Mouse (Mus musculus): Measurements from ENCODE around the gene Vmn1r17.
"Not testable (repeated sequence)": the region's sequence is repeated elsewhere in the genome, so short reads cannot be mapped to it uniquely, and the experiment has no call there.

The Vmn1r17 gene

DNA sequence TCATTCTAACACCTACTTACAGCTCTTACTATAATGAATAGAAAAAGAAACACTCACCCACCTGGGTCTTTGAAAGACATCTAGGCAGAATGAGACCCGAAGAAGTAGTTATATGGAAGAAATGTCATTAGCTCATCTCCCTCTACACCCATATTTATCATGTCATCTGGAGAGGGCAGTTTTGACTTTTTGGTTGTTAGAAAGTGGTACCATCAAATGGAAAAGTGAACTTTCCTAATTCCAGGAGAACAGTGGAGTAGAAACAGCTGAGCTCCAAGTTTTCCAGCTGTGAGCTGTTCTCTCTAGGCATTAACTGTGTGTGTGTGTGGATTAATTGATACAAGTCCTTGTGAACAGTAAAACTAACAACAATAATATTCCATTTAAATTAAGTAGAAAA is at the start of gene Vmn1r17:
Gene Vmn1r17 (minus strand): TSS at position 101 of the 400 bp plus-strand sequence.
- Histone ChIP-seq H3K36me3 (ENCODE audit: insufficient read depth, low read length) (no peaks in the 10 kb centered on the region), H3K9me3 (ENCODE audit: low read length) (no peaks in the 10 kb centered on the region), H3K4me3 (replicated peaks; ENCODE audit: low read length) (no peak within 1 kb of the TSS), H3K4me1 (replicated peaks; ENCODE audit: low read depth, low read length) (no peaks in the 10 kb centered on the region), H3K27me3 (ENCODE audit: insufficient read depth, low read length) (no peaks in the 10 kb centered on the region)
- no peak for TF ChIP-seq POU5F1 (IDR thresholded peaks at IDR 0.05; ENCODE audit: borderline replicate concordance, low read length)
- no peak for TF ChIP-seq NANOG (IDR thresholded peaks at IDR 0.05; ENCODE audit: borderline replicate concordance, low read length)
- no peak for TF ChIP-seq CTCF (conservative IDR thresholded peaks at IDR 0.05; ENCODE audit: low read length)

- H3K27me3 ChIP-seq (ENCODE audit: insufficient read depth, low read length); H3K4me1 ChIP-seq (replicated peaks; ENCODE audit: low read depth, low read length); H3K36me3 ChIP-seq (ENCODE audit: insufficient read depth, low read length); H3K4me3 ChIP-seq (replicated peaks; ENCODE audit: low read length): not testable (repeated sequence)
- peaks cover 10% of the 10 kb centered on the region; the same call in 1 of the 2 replicates for H3K9me3 ChIP-seq (ENCODE audit: low read length)
Observed at GRCm38 (mm10) chr6:57403480-57403879, 40.0 kb upstream of the Vmn1r17 start, which contains the start of gene Vmn1r19. Gene Vmn1r19 (plus strand): TSS chr6:57403780.

DNA sequence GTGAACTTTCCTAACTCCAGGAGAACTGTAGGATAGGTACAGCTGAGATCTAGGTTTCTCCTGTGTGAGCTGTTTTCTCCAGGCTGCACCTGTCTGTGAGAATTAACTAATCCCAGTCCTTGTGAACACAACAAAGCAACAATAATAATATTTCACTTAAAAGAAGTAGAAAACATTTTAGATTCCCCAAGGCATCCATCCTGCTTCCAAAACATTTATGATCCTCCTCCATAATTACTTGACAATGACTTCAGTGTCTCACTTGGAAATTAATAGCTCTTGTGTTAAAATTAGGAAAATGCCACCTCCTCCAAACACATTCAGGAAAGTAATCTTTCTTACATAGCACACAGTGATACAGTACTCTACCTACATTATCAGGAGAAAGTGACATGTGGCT is 32.2 kb upstream of the Vmn1r17 start, which contains the start of gene Vmn1r18:
Gene Vmn1r18 (minus strand): TSS at position 101 of the 400 bp plus-strand sequence.
- H3K9me3 ChIP-seq (ENCODE audit: low read length) = peaks cover 7% of the 10 kb centered on the region
- H3K27me3 ChIP-seq (ENCODE audit: insufficient read depth, low read length) = no peaks in the 10 kb centered on the region
- H3K36me3 ChIP-seq (ENCODE audit: insufficient read depth, low read length) = no peaks in the 10 kb centered on the region
- no peak for TF ChIP-seq POU5F1 (IDR thresholded peaks at IDR 0.05; ENCODE audit: borderline replicate concordance, low read length)
- TF ChIP-seq CTCF (conservative IDR thresholded peaks at IDR 0.05; ENCODE audit: low read length) = no peak
- TF ChIP-seq NANOG (IDR thresholded peaks at IDR 0.05; ENCODE audit: borderline replicate concordance, low read length) = no peak
- H3K4me3 ChIP-seq (replicated peaks; ENCODE audit: low read length) = no peak within 1 kb of the TSS
- no peaks in the 10 kb centered on the region for H3K4me1 ChIP-seq (replicated peaks; ENCODE audit: low read depth, low read length)

DNA sequence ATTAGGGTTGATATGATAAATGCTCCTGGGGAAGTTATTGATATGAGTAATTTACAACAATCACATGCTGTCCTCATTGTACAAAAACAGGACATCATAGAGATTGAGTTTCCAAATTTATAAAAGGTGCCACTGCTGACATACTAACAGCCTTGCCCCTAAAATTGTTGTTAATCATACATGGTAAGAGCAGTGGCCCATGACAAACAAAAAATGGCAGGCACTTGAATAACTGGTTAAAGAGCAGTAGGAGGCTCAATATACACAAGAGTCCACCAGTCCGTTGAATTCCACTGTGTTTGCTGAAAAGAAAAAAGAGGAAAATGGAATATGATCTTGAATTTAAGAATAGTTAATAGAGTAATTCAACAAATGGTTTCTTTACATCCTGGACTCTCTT is 4.0 kb upstream of the Vmn1r17 start:
- Histone ChIP-seq H3K27me3 (ENCODE audit: insufficient read depth, low read length) (no peaks in the 10 kb centered on the region), H3K9me3 (ENCODE audit: low read length) (no peaks in the 10 kb centered on the region)

DNA sequence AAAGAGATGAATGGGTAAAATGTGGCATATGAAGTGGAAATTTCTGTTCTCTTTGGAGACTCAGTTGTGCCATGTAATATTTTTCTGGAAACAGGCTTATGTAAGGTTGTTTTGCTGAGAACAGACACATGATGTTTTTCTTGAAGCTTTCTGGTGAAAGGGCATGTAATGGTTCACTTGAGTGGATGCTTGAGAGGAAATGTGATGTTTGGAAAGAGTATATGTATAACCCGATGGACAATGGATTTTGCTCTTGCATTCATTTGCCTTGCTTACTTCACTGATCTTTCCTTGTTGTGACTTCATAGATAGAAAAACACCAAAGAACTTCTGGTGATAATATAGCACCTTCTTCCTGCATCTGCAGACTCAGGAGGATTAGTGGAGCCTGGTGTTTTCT is 2.3 kb upstream of the Vmn1r17 start:
- not testable (repeated sequence) for H3K4me1 ChIP-seq (replicated peaks; ENCODE audit: low read depth, low read length); H3K27me3 ChIP-seq (ENCODE audit: insufficient read depth, low read length); H3K36me3 ChIP-seq (ENCODE audit: insufficient read depth, low read length); H3K4me3 ChIP-seq (replicated peaks; ENCODE audit: low read length); H3K9me3 ChIP-seq (ENCODE audit: low read length)

More for the DNA sequence above, 4.0 kb upstream of the Vmn1r17 start:
- Histone ChIP-seq H3K4me1 (replicated peaks; ENCODE audit: low read depth, low read length) (no peaks in the 10 kb centered on the region), H3K4me3 (replicated peaks; ENCODE audit: low read length) (no peak overlapping the region), H3K36me3 (ENCODE audit: insufficient read depth, low read length) (no peaks in the 10 kb centered on the region)
- TF ChIP-seq CTCF (conservative IDR thresholded peaks at IDR 0.05; ENCODE audit: low read length) = no peak
- no peak for TF ChIP-seq POU5F1 (IDR thresholded peaks at IDR 0.05; ENCODE audit: borderline replicate concordance, low read length)
- no peak for TF ChIP-seq NANOG (IDR thresholded peaks at IDR 0.05; ENCODE audit: borderline replicate concordance, low read length)

- Histone ChIP-seq H3K4me3 (replicated peaks; ENCODE audit: low read length) (no peak overlapping the region), H3K9me3 (ENCODE audit: low read length) (peaks cover 13% of the 10 kb centered on the region), H3K27me3 (ENCODE audit: insufficient read depth, low read length) (no peaks in the 10 kb centered on the region), H3K4me1 (replicated peaks; ENCODE audit: low read depth, low read length) (no peaks in the 10 kb centered on the region), H3K36me3 (ENCODE audit: insufficient read depth, low read length) (no peaks in the 10 kb centered on the region)
- TF ChIP-seq CTCF (conservative IDR thresholded peaks at IDR 0.05; ENCODE audit: low read length) = no peak
- no peak for TF ChIP-seq NANOG (IDR thresholded peaks at IDR 0.05; ENCODE audit: borderline replicate concordance, low read length)
- no peak for TF ChIP-seq POU5F1 (IDR thresholded peaks at IDR 0.05; ENCODE audit: borderline replicate concordance, low read length)
Observed at GRCm38 (mm10) chr6:57356864-57357263, 6.7 kb downstream of the Vmn1r17 start.

DNA sequence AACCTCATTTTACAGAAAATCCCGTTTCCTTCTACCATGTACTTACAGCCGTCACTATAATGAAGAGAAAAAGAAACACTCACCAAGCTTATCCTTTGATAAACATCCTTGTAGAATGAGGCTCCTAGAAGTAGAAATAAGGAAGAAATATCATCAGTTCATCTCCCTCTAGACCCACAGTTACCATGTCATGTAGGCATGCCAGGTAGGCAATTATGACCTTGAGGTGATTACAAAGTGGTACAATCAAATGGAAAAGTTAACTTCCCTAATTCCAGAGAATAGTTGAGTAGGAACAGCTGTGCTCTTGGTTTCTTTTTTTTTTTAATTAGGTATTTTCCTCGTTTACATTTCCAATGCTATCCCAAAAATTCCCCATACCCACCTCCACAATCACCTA is 34.1 kb downstream of the Vmn1r17 start, which contains the start of gene Vmn1r16:
Gene Vmn1r16 (minus strand): TSS at position 101 of the 400 bp plus-strand sequence.
- peaks cover 19% of the 10 kb centered on the region for H3K9me3 ChIP-seq (ENCODE audit: low read length)
- no peaks in the 10 kb centered on the region for H3K36me3 ChIP-seq (ENCODE audit: insufficient read depth, low read length)
- H3K27me3 ChIP-seq (ENCODE audit: insufficient read depth, low read length) = no peaks in the 10 kb centered on the region

DNA sequence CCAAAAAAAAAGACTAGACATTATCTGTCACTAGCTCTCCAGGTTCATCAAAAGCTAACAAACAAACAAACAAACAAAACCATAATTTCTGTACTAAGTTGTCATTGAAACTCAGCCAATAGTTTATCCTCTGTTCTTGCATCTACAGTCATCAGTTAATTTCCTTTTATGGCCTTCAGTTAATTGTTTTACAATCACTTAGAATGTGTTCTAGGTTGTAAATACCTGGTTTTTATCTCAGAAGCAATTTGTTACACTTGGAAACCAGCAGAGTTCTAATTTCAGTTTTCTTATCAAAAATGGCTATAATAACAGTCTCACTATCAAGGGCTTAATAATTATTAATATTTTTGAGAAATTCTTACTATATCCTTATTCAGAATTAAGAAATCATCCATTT is 37.4 kb downstream of the Vmn1r17 start:
- Histone ChIP-seq H3K36me3 (ENCODE audit: insufficient read depth, low read length) (no peaks in the 10 kb centered on the region), H3K4me3 (replicated peaks; ENCODE audit: low read length) (no peak overlapping the region), H3K27me3 (ENCODE audit: insufficient read depth, low read length) (no peaks in the 10 kb centered on the region), H3K9me3 (ENCODE audit: low read length) (no peaks in the 10 kb centered on the region), H3K4me1 (replicated peaks; ENCODE audit: low read depth, low read length) (no peaks in the 10 kb centered on the region)
- TF ChIP-seq NANOG (IDR thresholded peaks at IDR 0.05; ENCODE audit: borderline replicate concordance, low read length) (no peak), POU5F1 (IDR thresholded peaks at IDR 0.05; ENCODE audit: borderline replicate concordance, low read length) (no peak), CTCF (conservative IDR thresholded peaks at IDR 0.05; ENCODE audit: low read length) (no peak)

More for the DNA sequence above, 34.1 kb downstream of the Vmn1r17 start, which contains the start of gene Vmn1r16:
- Histone ChIP-seq H3K4me3 (replicated peaks; ENCODE audit: low read length) (no peak within 1 kb of the TSS), H3K4me1 (replicated peaks; ENCODE audit: low read depth, low read length) (no peaks in the 10 kb centered on the region)
- TF ChIP-seq POU5F1 (IDR thresholded peaks at IDR 0.05; ENCODE audit: borderline replicate concordance, low read length) = no peak
- TF ChIP-seq CTCF (conservative IDR thresholded peaks at IDR 0.05; ENCODE audit: low read length) = no peak
- TF ChIP-seq NANOG (IDR thresholded peaks at IDR 0.05; ENCODE audit: borderline replicate concordance, low read length) = no peak

All from E14TG2a.4 (cell line).